Mouse (Mus musculus): ENCODE measurements at regions not wholly inside any gene's neighbourhood (a gene's known extent, or its start where the extent isn't known, plus 50 kb on each side); places are given as distances from the start of the nearest gene placed in this dataset.

GRCm38 (mm10) chr6:117612421-117612820, 228.6 kb upstream of the Zfp637 start:
- Histone ChIP-seq H3K4me2 (no peak overlapping the region), H3K9ac (no peak overlapping the region), H3K36me3 (ENCODE audit: insufficient read depth) (no peaks in the 10 kb centered on the region), H3K4me3 (ENCODE audit: low read depth, low read length) (no peak overlapping the region), H3K9me3 (ENCODE audit: low read depth, low read length) (no peaks in the 10 kb centered on the region), H3K27me3 (ENCODE audit: insufficient read depth, low read length) (no peaks in the 10 kb centered on the region), H3K4me1 (ENCODE audit: insufficient read depth) (peaks cover 4% of the 10 kb centered on the region), H3K27ac (ENCODE audit: low read depth) (no peak overlapping the region)
- ATAC-seq (ENCODE audit: insufficient read depth), result no peak
- WGBS, result 80% methylated on average over 8 of the region's 8 CpGs
- TF ChIP-seq CTCF (IDR thresholded peaks at IDR 0.05; ENCODE audit: low read depth), result no peak
- DNase-seq, result no peak

GRCm38 (mm10) chr6:117613656-117614350, 227.2 kb upstream of the Zfp637 start:
- Histone ChIP-seq H3K9ac (no peak overlapping the region), H3K4me3 (ENCODE audit: low read depth, low read length) (no peak overlapping the region), H3K4me2 (no peak overlapping the region), H3K27me3 (ENCODE audit: insufficient read depth, low read length) (no peaks in the 10 kb centered on the region), H3K9me3 (ENCODE audit: low read depth, low read length) (no peaks in the 10 kb centered on the region), H3K4me1 (ENCODE audit: insufficient read depth) (peaks cover 4% of the 10 kb centered on the region), H3K27ac (ENCODE audit: low read depth) (peak overlapping the region; percentile 27; the same call in 1 of the 2 replicates), H3K36me3 (ENCODE audit: insufficient read depth) (no peaks in the 10 kb centered on the region)
- peak; percentile 38; the same call in 1 of the 2 replicates for ATAC-seq (ENCODE audit: insufficient read depth)
- peak; percentile 45 for DNase-seq
- TF ChIP-seq CTCF (IDR thresholded peaks at IDR 0.05; ENCODE audit: low read depth), result no peak
- WGBS, result 40% methylated on average over 11 of the region's 11 CpGs

DNA sequence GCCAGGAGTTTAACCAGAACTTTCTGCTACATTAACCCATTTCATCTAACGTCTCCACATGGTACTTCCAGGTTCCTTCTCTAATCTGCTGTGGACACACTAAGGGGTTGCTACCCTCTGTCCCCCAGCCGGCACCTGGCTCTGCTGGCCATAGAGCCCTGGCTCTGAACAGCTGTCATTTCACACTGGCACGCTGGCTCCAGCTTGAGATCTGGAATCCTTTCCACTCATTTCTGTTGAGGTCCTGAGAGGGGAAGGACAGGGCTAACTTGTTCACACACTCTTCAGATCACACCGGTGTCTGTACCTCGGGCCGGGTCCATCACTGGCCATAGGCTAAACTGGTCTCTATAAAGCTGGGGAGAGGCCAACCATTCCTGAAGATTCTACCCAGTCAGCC, 226.6 kb upstream of the Zfp637 start:
- H3K4me3 ChIP-seq (ENCODE audit: low read depth, low read length), result no peak overlapping the region
- no peak overlapping the region for H3K9ac ChIP-seq
- peak overlapping the region; percentile 27; the same call in 1 of the 2 replicates for H3K27ac ChIP-seq (ENCODE audit: low read depth)
- H3K4me1 ChIP-seq (ENCODE audit: insufficient read depth), result peaks cover 4% of the 10 kb centered on the region
- TF ChIP-seq CTCF (IDR thresholded peaks at IDR 0.05; ENCODE audit: low read depth), result no peak
- H3K9me3 ChIP-seq (ENCODE audit: low read depth, low read length), result no peaks in the 10 kb centered on the region
- no peak overlapping the region for H3K4me2 ChIP-seq
- DNase-seq (peak; percentile 27), ATAC-seq (ENCODE audit: insufficient read depth) (peak; percentile 18; the same call in 1 of the 2 replicates)
- no peaks in the 10 kb centered on the region for H3K27me3 ChIP-seq (ENCODE audit: insufficient read depth, low read length)
- WGBS, result 48% methylated on average over 6 of the region's 6 CpGs
- no peaks in the 10 kb centered on the region for H3K36me3 ChIP-seq (ENCODE audit: insufficient read depth)

- DNase-seq (peak; percentile 62), ATAC-seq (ENCODE audit: insufficient read depth) (peak; percentile 41; the same call in 1 of the 2 replicates)
- Histone ChIP-seq H3K9me3 (ENCODE audit: low read depth, low read length) (no peaks in the 10 kb centered on the region), H3K4me1 (ENCODE audit: insufficient read depth) (0 out of 2 replicates have a peak, but pooled peaks cover 4% of the 10 kb centered on the region), H3K4me3 (ENCODE audit: low read depth, low read length) (no peak overlapping the region), H3K4me2 (no peak overlapping the region), H3K27me3 (ENCODE audit: insufficient read depth, low read length) (no peaks in the 10 kb centered on the region), H3K27ac (ENCODE audit: low read depth) (no peak overlapping the region), H3K9ac (no peak overlapping the region), H3K36me3 (ENCODE audit: insufficient read depth) (no peaks in the 10 kb centered on the region)
- TF ChIP-seq CTCF (IDR thresholded peaks at IDR 0.05; ENCODE audit: low read depth), result no peak
- WGBS, result 16% methylated on average over 6 of the region's 6 CpGs
Measured at GRCm38 (mm10) chr6:117617168-117617567, 223.8 kb upstream of the Zfp637 start.

DNA sequence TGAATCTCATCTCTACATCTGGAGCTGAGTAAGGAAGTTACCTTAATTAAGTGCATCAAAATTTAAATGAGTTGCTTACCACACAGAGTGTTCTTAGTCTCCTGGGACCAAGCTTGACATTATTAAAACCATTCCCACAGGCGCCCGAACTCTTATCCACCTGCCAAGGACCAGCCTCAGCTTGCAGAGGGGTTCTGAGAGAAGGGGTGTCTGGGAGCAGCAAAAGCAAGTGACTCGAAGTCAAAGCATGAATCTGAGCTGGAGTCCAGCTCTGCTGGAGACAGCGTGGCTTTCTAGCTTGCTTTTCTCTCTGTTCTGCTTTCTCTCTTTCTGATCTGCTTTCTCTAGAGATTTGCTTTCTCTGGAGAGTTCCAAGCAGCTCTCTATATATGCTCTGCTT, 223.0 kb upstream of the Zfp637 start:
- H3K4me2 ChIP-seq, result no peak overlapping the region
- H3K27ac ChIP-seq (ENCODE audit: low read depth), result no peak overlapping the region
- 82% methylated on average over 4 of the region's 4 CpGs for WGBS

GRCm38 (mm10) chr6:117619606-117620005, 221.4 kb upstream of the Zfp637 start:
- no peaks in the 10 kb centered on the region for H3K4me1 ChIP-seq (ENCODE audit: insufficient read depth)
- H3K27ac ChIP-seq (ENCODE audit: low read depth), result no peak overlapping the region
- H3K36me3 ChIP-seq (ENCODE audit: insufficient read depth), result no peaks in the 10 kb centered on the region
- no peaks in the 10 kb centered on the region for H3K27me3 ChIP-seq (ENCODE audit: insufficient read depth, low read length)
- no peak overlapping the region for H3K4me2 ChIP-seq
- no peaks in the 10 kb centered on the region for H3K9me3 ChIP-seq (ENCODE audit: low read depth, low read length)
- no peak for ATAC-seq (ENCODE audit: insufficient read depth)
- no peak for DNase-seq
- 74% methylated on average over 2 of the region's 2 CpGs for WGBS
- H3K9ac ChIP-seq, result no peak overlapping the region
- no peak for TF ChIP-seq CTCF (IDR thresholded peaks at IDR 0.05; ENCODE audit: low read depth)
- H3K4me3 ChIP-seq (ENCODE audit: low read depth, low read length), result no peak overlapping the region

More for the DNA sequence above, 223.0 kb upstream of the Zfp637 start:
- Histone ChIP-seq H3K27me3 (ENCODE audit: insufficient read depth, low read length) (no peaks in the 10 kb centered on the region), H3K9me3 (ENCODE audit: low read depth, low read length) (no peaks in the 10 kb centered on the region), H3K36me3 (ENCODE audit: insufficient read depth) (no peaks in the 10 kb centered on the region), H3K4me3 (ENCODE audit: low read depth, low read length) (no peak overlapping the region), H3K4me1 (ENCODE audit: insufficient read depth) (0 out of 2 replicates have a peak, but pooled peaks cover 4% of the 10 kb centered on the region), H3K9ac (no peak overlapping the region)
- DNase-seq, result no peak
- TF ChIP-seq CTCF (IDR thresholded peaks at IDR 0.05; ENCODE audit: low read depth), result no peak
- no peak for ATAC-seq (ENCODE audit: insufficient read depth)

- Histone ChIP-seq H3K4me3 (ENCODE audit: low read depth, low read length) (no peak overlapping the region), H3K9me3 (ENCODE audit: low read depth, low read length) (no peaks in the 10 kb centered on the region), H3K36me3 (ENCODE audit: insufficient read depth) (no peaks in the 10 kb centered on the region), H3K9ac (no peak overlapping the region), H3K27ac (ENCODE audit: low read depth) (no peak overlapping the region), H3K4me2 (no peak overlapping the region), H3K27me3 (ENCODE audit: insufficient read depth, low read length) (no peaks in the 10 kb centered on the region), H3K4me1 (ENCODE audit: insufficient read depth) (no peaks in the 10 kb centered on the region)
- 62% methylated on average over 6 of the region's 6 CpGs for WGBS
- DNase-seq, result no peak
- no peak for ATAC-seq (ENCODE audit: insufficient read depth)
- TF ChIP-seq CTCF (IDR thresholded peaks at IDR 0.05; ENCODE audit: low read depth), result no peak
Measured at GRCm38 (mm10) chr6:117622446-117622845, 218.5 kb upstream of the Zfp637 start.
